Mouse (Mus musculus) adrenal gland, adult 18-20 months (tissue): Measurements from ENCODE around the gene Sgpp1. TPM values are rescaled to one million over a fixed set of nuclear protein-coding genes. Genes with fewer than 3 reads are reported as not detected.
"Not testable (repeated sequence)": the region's sequence is repeated elsewhere in the genome, so short reads cannot be mapped to it uniquely, and the experiment has no call there.

ENCODE experiments used
- DNase-seq, 2 experiments: peaks; one replicate each; pipeline ENCODE4 v3.0.0; 2021 to 2022; ENCODE audit warnings: low spot score in 2 of 2
- total RNA-seq, 2 experiments: library from RNA; stranded (reverse); gene quantifications; 1 replicate in 1 of 2; 2 replicates in 1 of 2; pipeline ENCODE4 v1.2.3; 2021

Sgpp1 gene
- total RNA-seq, 2 experiments from 2014 or later: 73.8 to 209 TPM

- no peak for DNase-seq
These were observed 2.0 kb downstream of the Sgpp1 start for GRCm38 (mm10) chr12:75733331-75734070.

GRCm38 (mm10) chr12:75731927-75732443, 3.5 kb downstream of the Sgpp1 start:
- no peak for DNase-seq

GRCm38 (mm10) chr12:75731508-75731907, 4.0 kb downstream of the Sgpp1 start:
- DNase-seq: no peak

- no peak for DNase-seq
These were observed 5.1 kb downstream of the Sgpp1 start for GRCm38 (mm10) chr12:75730458-75730857.

- DNase-seq: no peak
These were observed 5.7 kb downstream of the Sgpp1 start for GRCm38 (mm10) chr12:75729876-75730275.

DNA sequence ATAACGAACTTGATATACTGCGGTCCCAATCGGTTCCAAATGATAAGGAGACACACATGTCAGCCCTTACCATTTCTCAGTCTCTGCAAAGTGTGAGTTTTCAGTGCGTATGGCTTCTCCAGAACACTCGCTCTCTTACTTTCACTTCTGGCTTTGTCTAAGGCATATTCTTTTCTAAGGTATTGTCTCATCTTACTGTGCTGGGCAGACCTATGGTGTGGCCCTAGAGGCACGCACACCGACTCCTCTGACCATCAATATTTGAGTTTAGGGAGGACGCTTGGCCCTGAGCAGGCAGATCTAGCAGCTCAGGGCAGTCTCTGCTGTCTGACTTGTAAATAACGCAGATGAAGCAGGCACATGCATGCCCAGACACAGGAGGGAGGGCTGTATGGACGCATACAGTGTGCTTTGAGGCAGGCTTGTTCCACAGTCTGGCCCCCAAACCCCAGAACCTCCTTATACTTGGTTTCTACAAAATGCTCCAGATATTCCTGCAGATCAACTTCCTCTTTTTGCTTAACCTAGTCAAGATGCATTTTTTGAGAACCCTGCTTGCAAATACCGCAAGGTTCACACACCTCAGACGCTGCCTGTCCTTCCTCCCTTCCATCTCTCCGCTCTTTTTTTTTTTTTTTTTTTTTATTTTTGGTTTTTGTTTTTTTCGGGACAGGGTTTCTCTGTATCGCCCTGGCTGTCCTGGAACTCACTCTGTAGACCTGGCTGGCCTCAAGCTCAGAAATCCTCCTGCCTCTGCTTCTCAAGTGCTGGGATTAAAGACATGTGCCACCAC, 8.0 kb downstream of the Sgpp1 start:
- no peak for DNase-seq

- DNase-seq: no peak
These were observed 9.1 kb downstream of the Sgpp1 start for GRCm38 (mm10) chr12:75726349-75726861.

DNA sequence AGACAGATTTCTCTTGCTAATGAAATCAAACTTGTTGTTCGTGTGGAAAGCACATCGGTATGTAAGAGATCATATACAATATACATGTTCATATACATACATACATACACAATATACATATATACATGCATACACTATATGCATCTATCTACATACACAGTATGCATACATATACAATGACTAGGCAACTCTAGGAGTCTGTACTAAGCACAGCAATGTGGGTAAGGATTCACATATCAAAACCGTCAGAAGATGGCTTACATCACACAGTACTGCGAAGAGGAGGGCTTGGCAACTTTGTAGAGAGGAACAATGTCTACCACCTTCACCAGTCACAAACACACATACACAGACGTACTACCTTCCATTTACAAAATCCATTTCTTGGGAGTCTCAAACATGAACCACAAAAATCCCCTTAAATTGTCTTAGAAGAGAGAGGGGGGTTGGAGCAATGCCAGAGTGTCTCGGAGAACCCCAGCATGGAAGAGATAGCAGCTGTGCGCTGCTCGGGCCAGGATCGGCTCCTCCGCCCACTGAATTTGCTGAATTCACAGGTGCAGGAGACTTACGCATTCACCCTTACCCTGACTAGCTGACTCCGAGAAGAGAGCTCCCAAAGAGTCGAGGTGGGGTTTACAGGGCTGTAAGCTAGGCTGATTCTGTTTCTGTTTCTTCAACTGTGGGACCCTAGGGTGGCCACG, 10.8 kb downstream of the Sgpp1 start:
- no peak for DNase-seq

- no peak for DNase-seq
These were observed 11.6 kb downstream of the Sgpp1 start for GRCm38 (mm10) chr12:75723839-75724463.

- DNase-seq: no peak
These were observed 13.6 kb downstream of the Sgpp1 start for GRCm38 (mm10) chr12:75721941-75722340.

GRCm38 (mm10) chr12:75721006-75721405, 14.5 kb downstream of the Sgpp1 start:
- DNase-seq: no peak

DNA sequence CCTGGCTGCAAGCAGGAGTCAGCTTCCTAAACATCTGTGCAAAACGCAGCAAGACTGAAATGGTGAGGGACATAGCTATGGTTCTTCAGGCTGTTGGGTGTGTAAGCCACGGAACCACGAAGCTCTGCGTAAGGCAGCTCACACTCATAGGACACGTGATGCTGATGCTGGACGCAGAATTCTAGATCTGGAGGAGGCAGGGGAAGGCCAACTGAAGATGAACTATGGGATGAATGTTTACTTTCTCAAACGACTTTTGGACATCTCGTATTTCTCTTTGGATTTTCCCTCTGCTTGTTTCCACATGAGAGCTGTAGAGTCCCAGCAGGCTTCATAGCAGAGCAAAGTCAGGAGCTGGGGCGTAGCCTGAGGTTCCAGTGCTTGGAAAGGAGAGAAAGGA, 21.9 kb downstream of the Sgpp1 start:
- DNase-seq: no peak

GRCm38 (mm10) chr12:75712905-75713304, 22.6 kb downstream of the Sgpp1 start:
- not testable (repeated sequence) for DNase-seq

- DNase-seq: no peak
These were observed 24.7 kb downstream of the Sgpp1 start for GRCm38 (mm10) chr12:75710596-75711376.

DNA sequence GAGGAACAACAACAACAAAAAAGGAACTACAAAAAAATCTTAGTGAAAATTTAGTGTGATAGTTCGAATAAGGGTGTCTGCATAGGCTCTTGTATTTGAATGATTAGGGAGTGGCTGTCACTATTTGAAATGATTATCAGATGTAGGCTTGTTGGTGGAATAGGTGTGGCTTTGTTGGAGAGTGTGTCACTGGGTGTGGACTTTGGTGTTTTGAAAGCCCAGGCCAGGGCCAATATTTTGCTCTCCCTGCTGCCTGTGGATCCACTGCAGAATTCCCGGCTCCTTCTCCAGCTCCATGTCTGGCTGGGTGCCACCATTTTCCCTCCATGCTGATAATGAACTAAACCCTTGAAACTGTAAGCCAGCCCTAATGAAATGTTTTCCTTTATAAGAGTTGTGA, 26.0 kb downstream of the Sgpp1 start:
- DNase-seq: no peak

DNA sequence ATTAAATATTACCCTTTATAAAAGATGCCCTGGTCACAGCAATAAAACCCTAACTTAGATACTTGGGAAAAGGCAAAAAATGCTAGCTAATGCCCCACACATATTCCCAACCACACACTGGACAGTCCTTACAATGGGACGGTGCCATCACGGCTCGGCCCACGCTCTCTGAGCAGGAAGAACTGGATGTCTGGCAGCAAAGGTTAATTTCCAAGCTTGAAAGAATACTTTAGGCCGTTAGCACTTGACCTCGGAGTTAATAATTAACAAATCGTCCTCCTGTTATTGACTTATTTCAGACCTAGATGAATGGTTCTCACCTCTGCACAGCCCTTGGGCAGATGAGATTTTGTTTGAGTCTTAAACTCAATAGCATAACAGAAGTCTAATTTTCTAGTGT, 28.9 kb downstream of the Sgpp1 start:
- no peak for DNase-seq

DNA sequence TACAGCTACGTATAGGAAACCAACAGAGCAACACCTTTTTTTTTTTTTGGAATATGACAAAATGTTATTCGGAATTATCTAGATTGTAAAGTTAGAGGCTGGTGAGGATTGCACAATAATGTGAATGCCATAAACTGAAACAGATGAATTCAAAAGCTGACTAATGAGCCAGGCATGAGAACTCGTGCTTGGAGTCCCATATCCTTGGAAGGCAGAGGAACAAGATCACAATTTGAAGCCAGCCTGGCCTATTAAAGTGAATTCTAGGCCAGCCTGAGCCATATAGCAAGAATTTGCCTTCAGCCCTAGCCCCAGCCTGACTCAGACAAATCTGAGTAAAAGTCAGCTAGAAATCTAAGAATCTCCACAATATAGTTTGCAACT, 32.8 kb downstream of the Sgpp1 start:
- no peak for DNase-seq

DNA sequence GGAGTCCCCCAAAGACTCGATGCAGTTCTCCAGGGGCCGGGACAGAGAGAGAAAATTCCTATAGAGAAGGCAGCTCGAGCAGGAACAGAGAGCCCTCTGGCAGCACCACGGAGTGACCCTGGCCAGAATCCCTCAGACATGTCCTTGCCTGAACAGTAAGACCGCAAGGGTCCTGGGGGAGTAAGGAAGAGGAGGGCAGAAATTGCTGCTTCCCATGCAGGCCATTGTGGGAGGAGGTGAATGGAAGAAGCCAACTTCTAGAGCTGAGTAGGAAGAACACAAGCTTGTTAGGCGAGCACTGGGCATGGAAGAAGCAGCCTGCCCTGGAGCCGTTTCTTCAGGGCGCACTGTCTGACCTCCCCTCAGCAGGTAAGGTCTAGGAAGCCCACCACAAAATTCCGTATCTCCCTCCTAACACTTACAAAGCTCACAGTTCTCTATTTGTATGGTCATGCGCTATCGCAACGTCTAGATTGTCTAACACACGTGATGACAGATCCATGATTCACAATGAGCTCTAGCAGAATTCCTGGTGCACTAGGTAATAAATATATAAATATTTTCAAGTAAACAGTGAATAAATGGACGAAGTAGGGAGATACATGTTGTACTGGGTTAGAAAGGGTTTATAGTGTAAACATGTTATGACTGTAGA, 33.3 kb downstream of the Sgpp1 start:
- no peak for DNase-seq
